Mouse (Mus musculus): ENCODE data around the gene Trim71.

GRCm38 (mm10) chr9:114546765-114547164 is 17.4 kb downstream of the Trim71 start:
- no peak for TF ChIP-seq EP300 (IDR thresholded peaks at IDR 0.05)
- TF ChIP-seq CTCF (IDR thresholded peaks at IDR 0.05): no peak

All from lung, postnatal 0 days (tissue).